Mouse (Mus musculus): Measurements from ENCODE around the gene Dlg2.

- TF ChIP-seq POLR2A (IDR thresholded peaks at IDR 0.05; ENCODE audit: insufficient read depth, low read length), result no peak
- no peak for TF ChIP-seq CTCF (IDR thresholded peaks at IDR 0.05; ENCODE audit: low read depth, low read length)
Measured at GRCm38 (mm10) chr7:92479143-92479542, 2002.7 kb downstream of the Dlg2 start.

Data from ES-Bruce4 (cell line).